Mouse (Mus musculus): ENCODE results near the gene Spint5.
A peak's percentile ranks its signal among the peaks of the same experiment; 100 is the strongest.

DNA sequence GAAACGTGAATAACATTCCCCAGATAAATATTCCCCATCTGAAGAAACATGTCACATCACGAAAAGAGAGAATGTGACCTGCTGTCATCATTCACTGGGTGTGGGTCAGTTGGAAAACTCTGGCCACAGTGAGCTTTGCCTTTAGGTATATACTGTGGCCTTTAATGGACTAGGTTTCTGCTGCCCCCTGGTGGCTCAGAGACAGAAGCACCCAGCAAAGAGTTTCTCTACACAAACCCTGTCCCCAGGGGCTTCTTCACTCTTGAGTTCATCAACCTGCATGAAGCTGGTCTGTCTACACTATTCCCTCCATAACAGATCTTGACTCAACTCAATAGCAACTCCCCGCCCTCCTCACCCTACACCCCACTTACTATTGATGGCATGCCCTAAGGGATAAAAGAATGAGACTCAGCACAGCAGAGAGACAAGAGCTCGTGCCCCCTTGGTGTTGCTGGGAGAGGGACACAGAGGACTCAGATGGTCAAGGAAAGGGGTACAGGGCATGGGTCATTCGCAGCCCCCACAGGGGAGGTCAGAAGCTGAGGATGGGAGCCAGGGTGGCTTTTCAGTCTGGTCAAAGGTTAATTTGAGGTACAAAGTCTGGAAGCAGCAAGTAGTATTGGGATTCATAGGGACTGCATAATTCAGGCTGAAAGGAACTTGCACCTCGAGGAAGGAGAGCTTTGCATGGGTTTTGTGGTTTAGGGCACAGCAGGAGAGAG lies 11.0 kb downstream of the Spint5 start:
- TF ChIP-seq CTCF (IDR thresholded peaks at IDR 0.05) (peak; percentile 88), EP300 (IDR thresholded peaks at IDR 0.05) (no peak)
